Mouse (Mus musculus) spleen, postnatal 14 days (tissue): ENCODE measurements around the gene Htatip2.

Experiments
- DNase-seq, 2 experiments: peaks; one replicate each; pipeline ENCODE4 v3.0.0; 2021 to 2022; ENCODE audit warnings: low spot score in 2 of 2

The Htatip2 gene

GRCm38 (mm10) chr7:49758934-49759571 lies at the start of gene Htatip2:
Gene Htatip2, plus strand, starts transcription at chr7:49759115.
- DNase-seq = peak; percentile 47 to 61

GRCm38 (mm10) chr7:49709381-49710021 lies 49.4 kb upstream of the Htatip2 start:
- no peak for DNase-seq

- DNase-seq = no peak
These were observed 40.8 kb upstream of the Htatip2 start for GRCm38 (mm10) chr7:49717942-49718733.

GRCm38 (mm10) chr7:49734342-49734741 lies 24.6 kb upstream of the Htatip2 start:
- DNase-seq = no peak

- DNase-seq = no peak
These were observed 19.5 kb upstream of the Htatip2 start for GRCm38 (mm10) chr7:49739448-49739847.

- no peak for DNase-seq
These were observed 17.4 kb upstream of the Htatip2 start for GRCm38 (mm10) chr7:49741474-49741873.

GRCm38 (mm10) chr7:49741923-49742322 lies 17.0 kb upstream of the Htatip2 start:
- DNase-seq = no peak

GRCm38 (mm10) chr7:49751148-49751547 lies 7.8 kb upstream of the Htatip2 start:
- no peak for DNase-seq

- DNase-seq = peak in 1 of 2 experiments; percentile 17
These were observed 6.0 kb upstream of the Htatip2 start for GRCm38 (mm10) chr7:49752730-49753506.

- DNase-seq = peak in 1 of 2 experiments; percentile 50
These were observed 4.1 kb upstream of the Htatip2 start for GRCm38 (mm10) chr7:49754767-49755166.

GRCm38 (mm10) chr7:49762605-49763004 lies 3.7 kb downstream of the Htatip2 start:
- DNase-seq = peak; percentile 15 to 22

- DNase-seq = peak in 1 of 2 experiments; percentile 21
These were observed 5.2 kb downstream of the Htatip2 start for GRCm38 (mm10) chr7:49764011-49764716.

GRCm38 (mm10) chr7:49766166-49766565 lies 7.3 kb downstream of the Htatip2 start:
- no peak for DNase-seq

- DNase-seq = no peak
These were observed 9.6 kb downstream of the Htatip2 start for GRCm38 (mm10) chr7:49768509-49768908.

GRCm38 (mm10) chr7:49774396-49774795 lies 15.5 kb downstream of the Htatip2 start:
- no peak for DNase-seq

- DNase-seq = no peak
These were observed 18.7 kb downstream of the Htatip2 start for GRCm38 (mm10) chr7:49777585-49777984.

- DNase-seq = peak; percentile 95 to 99
These were observed 19.4 kb downstream of the Htatip2 start, which contains the start of gene Prmt3 for GRCm38 (mm10) chr7:49778114-49778901. Gene Prmt3, plus strand, starts transcription at chr7:49778346.

- DNase-seq = no peak
These were observed 20.1 kb downstream of the Htatip2 start for GRCm38 (mm10) chr7:49778904-49779615.

- DNase-seq = no peak
These were observed 24.1 kb downstream of the Htatip2 start for GRCm38 (mm10) chr7:49783017-49783416.

- no peak for DNase-seq
These were observed 26.2 kb downstream of the Htatip2 start for GRCm38 (mm10) chr7:49785141-49785540.
